Mouse (Mus musculus) ES-Bruce4 (cell line): Measurements from ENCODE around the gene Nell2. TPM values are rescaled to one million over a fixed set of nuclear protein-coding genes. Genes with fewer than 3 reads are reported as not detected.

Experiments used
- H3K27ac ChIP-seq: 2 replicates; pipeline ENCODE4 v1.5.1; 2012; ENCODE audit warnings: low read length, inconsistent platforms; ENCODE audit not compliant: insufficient read depth
- H3K27me3 ChIP-seq: 2 replicates; pipeline ENCODE4 v1.6.1; 2012; ENCODE audit warnings: mild to moderate bottlenecking, low read length, inconsistent platforms; ENCODE audit not compliant: control insufficient read depth, poor library complexity, insufficient read depth, severe bottlenecking
- H3K36me3 ChIP-seq: 2 replicates; pipeline ENCODE4 v1.6.1; 2012; ENCODE audit warnings: inconsistent platforms, mild to moderate bottlenecking, low read length, moderate library complexity; ENCODE audit not compliant: control insufficient read depth, poor library complexity, insufficient read depth, severe bottlenecking
- H3K4me1 ChIP-seq: one replicate; pipeline ENCODE4 v1.8.1; 2011; ENCODE audit warnings: low read length; ENCODE audit not compliant: control insufficient read depth, insufficient read depth
- H3K4me3 ChIP-seq: 2 replicates; pipeline ENCODE4 v1.5.1; 2011; ENCODE audit warnings: low read depth, mild to moderate bottlenecking, low read length
- H3K9ac ChIP-seq: 2 replicates; pipeline ENCODE4 v1.6.1; 2012; ENCODE audit warnings: low read depth, mild to moderate bottlenecking, inconsistent platforms; ENCODE audit not compliant: poor library complexity, severe bottlenecking
- H3K9me3 ChIP-seq: replicated peaks from 2 replicates; pipeline ENCODE4 v1.6.1; 2012; ENCODE audit warnings: mild to moderate bottlenecking, low read length, inconsistent platforms; ENCODE audit not compliant: control insufficient read depth, poor library complexity, insufficient read depth, severe bottlenecking
- CTCF ChIP-seq: IDR thresholded peaks from one replicate; pipeline ENCODE4 v1.8.1; 2011; ENCODE audit warnings: low read depth, low read length
- EP300 ChIP-seq: IDR thresholded peaks from 2 replicates; pipeline ENCODE4 v1.6.1; 2011; ENCODE audit warnings: low read depth, low read length; ENCODE audit not compliant: insufficient read depth
- POLR2A ChIP-seq: IDR thresholded peaks from one replicate; pipeline ENCODE4 v1.8.1; 2011; ENCODE audit warnings: low read length; ENCODE audit not compliant: insufficient read depth
- polyA plus RNA-seq: library from polyadenylated mRNA; stranded (reverse); fragments of >200 nt; gene quantifications from 2 replicates; pipeline ENCODE4 v1.2.4, GENCODE M21; 2011; ENCODE audit warnings: low read depth; ENCODE audit not compliant: missing spikeins, insufficient read depth, insufficient read length

The Nell2 gene
- 0.31 and 0.62 TPM in 2 replicates for polyA plus RNA-seq

GRCm38 (mm10) chr15:95527948-95528861 lies at the start of gene Nell2:
Gene Nell2, minus strand, starts transcription at chr15:95528559.
- no peak for TF ChIP-seq EP300
- no peak for TF ChIP-seq POLR2A
- peak; percentile 52 for TF ChIP-seq CTCF
- no peaks in the 10 kb centered on the region for H3K4me1 ChIP-seq

GRCm38 (mm10) chr15:95574661-95575060 lies 46.3 kb upstream of the Nell2 start:
- H3K4me3 ChIP-seq, result no peak overlapping the region
- peaks cover 1% of the 10 kb centered on the region for H3K4me1 ChIP-seq
- no peaks in the 10 kb centered on the region for H3K36me3 ChIP-seq
- TF ChIP-seq POLR2A, result no peak
- TF ChIP-seq EP300, result no peak
- no peak for TF ChIP-seq CTCF
- no peak overlapping the region for H3K27ac ChIP-seq
- no peaks in the 10 kb centered on the region for H3K9me3 ChIP-seq
- no peak overlapping the region for H3K9ac ChIP-seq
- H3K27me3 ChIP-seq, result no peaks in the 10 kb centered on the region

More at GRCm38 (mm10) chr15:95527948-95528861, at the start of gene Nell2:
- Histone ChIP-seq H3K9me3 (no peaks in the 10 kb centered on the region), H3K4me3 (peak within 1 kb of the TSS; percentile 70), H3K27ac (no peak within 1 kb of the TSS), H3K27me3 (peaks cover 16% of the 10 kb centered on the region), H3K9ac (peak within 1 kb of the TSS; percentile 37; the same call in 1 of the 2 replicates), H3K36me3 (no peaks in the 10 kb centered on the region)

GRCm38 (mm10) chr15:95569606-95570005 lies 41.2 kb upstream of the Nell2 start:
- H3K4me3 ChIP-seq, result no peak overlapping the region
- no peaks in the 10 kb centered on the region for H3K36me3 ChIP-seq
- no peaks in the 10 kb centered on the region for H3K9me3 ChIP-seq
- H3K27me3 ChIP-seq, result no peaks in the 10 kb centered on the region
- H3K9ac ChIP-seq, result no peak overlapping the region
- no peak overlapping the region for H3K27ac ChIP-seq
- no peak for TF ChIP-seq CTCF
- no peak for TF ChIP-seq EP300
- no peak for TF ChIP-seq POLR2A
- no peaks in the 10 kb centered on the region for H3K4me1 ChIP-seq

DNA sequence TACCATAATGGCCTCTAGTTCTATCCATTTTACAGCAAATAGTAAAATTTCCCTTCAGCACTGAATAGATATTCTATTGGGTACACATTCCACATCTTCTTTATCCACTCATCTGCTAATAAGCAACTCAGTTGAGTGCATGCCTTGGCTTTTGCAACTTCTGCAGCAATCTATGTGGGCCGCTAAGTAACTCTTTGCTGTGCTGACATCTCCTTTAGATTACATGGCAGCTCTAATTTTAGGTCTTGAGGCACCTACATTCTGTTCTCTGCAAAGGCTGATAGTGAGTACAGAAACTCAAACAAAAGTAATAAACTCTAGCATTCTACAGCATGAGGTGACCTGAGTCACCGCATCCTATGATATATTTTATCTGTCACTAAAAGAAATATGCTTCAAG lies 36.8 kb upstream of the Nell2 start:
- Histone ChIP-seq H3K4me3 (no peak overlapping the region), H3K27ac (no peak overlapping the region), H3K27me3 (no peaks in the 10 kb centered on the region), H3K4me1 (no peaks in the 10 kb centered on the region), H3K36me3 (no peaks in the 10 kb centered on the region), H3K9ac (no peak overlapping the region), H3K9me3 (no peaks in the 10 kb centered on the region)
- TF ChIP-seq CTCF (no peak), EP300 (no peak), POLR2A (no peak)

- Histone ChIP-seq H3K27ac (no peak overlapping the region), H3K4me1 (no peaks in the 10 kb centered on the region), H3K9ac (no peak overlapping the region), H3K36me3 (no peaks in the 10 kb centered on the region), H3K9me3 (0 out of 2 replicates have a peak, but pooled peaks cover 2% of the 10 kb centered on the region), H3K27me3 (no peaks in the 10 kb centered on the region), H3K4me3 (no peak overlapping the region)
- TF ChIP-seq CTCF (no peak), EP300 (no peak), POLR2A (no peak)
Observed at GRCm38 (mm10) chr15:95561303-95561702, 32.9 kb upstream of the Nell2 start.

- Histone ChIP-seq H3K4me1 (no peaks in the 10 kb centered on the region), H3K27ac (no peak overlapping the region), H3K36me3 (no peaks in the 10 kb centered on the region), H3K9me3 (no peaks in the 10 kb centered on the region), H3K9ac (no peak overlapping the region), H3K4me3 (no peak overlapping the region), H3K27me3 (no peaks in the 10 kb centered on the region)
- TF ChIP-seq POLR2A (no peak), EP300 (no peak), CTCF (no peak)
Observed at GRCm38 (mm10) chr15:95550011-95550410, 21.7 kb upstream of the Nell2 start.
